Mouse (Mus musculus): ENCODE measurements around the gene Pdia2. TPM values are rescaled to one million over a fixed set of nuclear protein-coding genes. Genes with fewer than 3 reads are reported as not detected.

Pdia2 gene
- 1 to 10 TPM; 1.4 to 2.2 TPM for total RNA-seq (2021)
- long read RNA-seq, experiment 1, partial matches to known transcripts = 0 of 3 reads
- long read RNA-seq, experiment 1, other reads (novel, unspliced or antisense) = 1 of 3 reads
- long read RNA-seq, experiment 2, partial matches to known transcripts = 0 of 1 reads
- long read RNA-seq, experiment 2, other reads (novel, unspliced or antisense) = 0 of 1 reads

GRCm38 (mm10) chr17:26198892-26199291 is at the start of gene Pdia2:
Gene Pdia2, minus strand, starts transcription at chr17:26199087.
- no peak for DNase-seq

DNA sequence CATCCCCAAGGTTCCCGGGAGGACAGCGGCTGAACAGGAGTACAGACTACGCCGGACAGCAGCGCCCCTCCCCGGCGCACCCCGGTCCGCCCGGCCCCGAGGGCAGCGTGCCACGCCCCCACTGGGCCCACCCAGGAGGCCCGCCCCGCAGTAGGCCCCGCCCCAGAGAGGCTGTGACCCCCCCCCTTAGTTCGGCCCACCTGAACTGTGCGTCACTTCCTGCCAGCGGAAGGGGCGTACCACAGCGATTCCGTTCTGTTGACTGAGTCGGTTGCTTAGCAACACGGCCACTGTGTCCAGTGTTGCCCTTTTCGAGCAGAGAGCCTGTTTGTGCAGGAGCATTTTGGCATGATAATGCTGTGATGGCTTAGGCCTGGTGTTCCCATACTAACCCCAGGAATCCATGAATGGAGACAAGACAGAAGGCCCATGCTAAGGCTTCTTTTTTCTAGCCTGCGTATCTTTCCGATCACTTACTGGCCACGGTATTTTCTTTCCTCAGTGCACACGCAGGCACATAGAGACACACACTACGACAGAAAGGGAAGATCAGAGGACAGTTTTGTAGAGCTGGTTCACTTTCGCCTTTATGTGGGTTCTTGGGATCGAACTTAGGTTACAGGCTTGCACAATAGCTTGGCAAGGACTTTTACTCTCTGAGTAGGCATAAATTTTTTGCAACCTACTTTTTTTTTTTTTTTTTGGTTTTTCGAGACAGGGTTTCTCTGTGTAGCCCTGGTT is 45.4 kb upstream of the Pdia2 start, which contains the start of gene Fam234a:
TSS of gene Fam234a (minus strand) at position 142 of the 741 bp plus-strand sequence.
- DNase-seq = peak; percentile 98

DNA sequence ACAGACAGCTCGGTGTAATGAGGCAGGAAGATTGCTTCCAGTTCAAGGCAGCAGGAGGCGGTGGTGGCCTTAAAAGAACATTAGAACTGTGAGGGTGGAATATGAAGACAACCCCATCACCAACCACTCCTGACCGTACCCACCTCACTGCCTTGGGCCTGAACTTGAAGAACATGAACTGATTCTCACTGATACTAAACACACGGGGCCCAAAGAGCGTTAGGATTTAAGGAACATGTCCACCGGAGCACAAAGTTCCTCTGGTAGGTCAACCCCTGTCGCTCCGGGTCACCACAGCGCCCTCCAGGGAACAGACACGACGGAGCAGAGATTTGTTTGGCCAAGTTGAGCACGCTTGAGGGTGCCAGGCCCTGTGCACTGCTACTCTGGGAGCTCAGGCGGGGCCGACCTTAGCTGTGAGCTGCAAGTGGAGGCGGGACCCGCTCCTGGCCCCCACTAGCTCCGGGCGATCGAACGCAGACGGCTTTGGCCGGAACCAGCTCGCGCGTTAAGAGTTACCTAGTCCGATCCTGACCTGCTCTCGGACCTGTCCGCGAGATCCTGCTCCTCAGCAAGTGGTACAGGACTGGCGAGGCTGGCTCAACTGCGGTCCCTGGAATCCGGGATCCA is 44.7 kb upstream of the Pdia2 start:
- peak; percentile 85 for DNase-seq

DNA sequence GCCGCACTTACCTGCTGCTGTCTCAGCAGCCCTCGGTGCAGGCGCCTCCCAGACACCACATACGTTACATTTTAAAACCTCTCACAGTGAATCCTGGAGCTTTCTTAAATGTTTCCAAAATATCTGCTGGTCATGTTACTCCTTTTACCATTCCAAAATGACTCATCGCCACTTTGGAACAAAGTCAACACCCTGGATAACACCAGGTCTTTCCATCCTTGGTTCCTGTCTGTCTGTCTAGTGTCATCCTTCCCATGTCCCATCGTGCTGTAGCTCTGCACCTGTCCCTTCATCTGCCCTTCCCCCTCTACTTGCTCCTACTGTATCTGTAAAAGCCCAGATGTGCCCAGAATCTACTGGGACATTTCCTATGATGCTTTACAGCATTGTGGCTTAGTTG is 42.1 kb upstream of the Pdia2 start:
- no peak for DNase-seq

DNA sequence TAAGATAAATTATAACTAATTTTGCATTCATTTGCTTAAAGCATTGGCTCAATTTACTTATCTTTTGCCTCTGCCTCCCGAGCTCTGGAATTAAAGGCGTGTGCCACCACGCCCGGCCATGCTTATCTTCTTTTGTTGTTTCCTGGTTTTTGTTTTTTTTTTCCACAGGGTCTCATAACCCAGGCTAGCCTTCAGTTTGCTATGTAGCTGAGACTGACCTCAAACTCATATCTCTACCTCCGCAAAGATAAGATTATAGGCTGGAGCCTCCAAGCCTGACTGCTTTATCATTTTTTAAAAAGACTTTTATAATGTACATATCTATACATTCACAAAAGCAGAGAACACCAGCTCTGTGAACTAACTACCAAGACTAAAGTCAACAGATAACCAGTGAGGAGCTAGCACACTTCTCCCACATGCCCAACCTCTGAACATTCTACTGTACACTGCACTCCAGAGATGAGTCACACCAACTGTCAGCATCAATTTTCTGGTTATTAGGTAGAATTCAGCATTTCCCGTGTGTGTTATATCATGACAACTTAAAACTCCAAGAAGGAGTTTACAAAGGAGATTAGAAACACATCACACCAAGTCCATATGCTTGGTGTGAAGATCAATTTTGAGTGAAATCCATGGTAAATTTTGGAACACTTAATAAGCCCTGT is 41.4 kb upstream of the Pdia2 start:
- no peak for DNase-seq

GRCm38 (mm10) chr17:26239551-26239950 is 40.7 kb upstream of the Pdia2 start:
- DNase-seq = no peak

DNA sequence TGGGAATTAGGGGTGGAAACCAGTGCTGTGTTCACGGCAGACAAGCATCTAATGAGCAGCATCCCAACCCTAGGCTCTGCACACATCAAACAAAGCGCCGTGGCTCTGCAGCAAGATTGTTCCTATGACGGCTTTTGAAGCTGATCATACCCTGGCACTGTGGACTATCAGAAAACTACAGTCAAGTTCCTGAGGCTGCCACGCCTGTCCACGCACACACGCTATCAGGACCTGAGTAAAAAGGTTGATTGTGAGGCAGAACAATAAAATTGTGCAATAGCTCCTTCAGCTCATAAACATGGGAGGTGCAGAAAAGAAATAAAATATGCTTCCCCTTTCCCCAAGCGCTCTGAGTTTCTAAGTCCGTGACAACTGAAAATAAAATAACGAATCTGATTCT is 38.8 kb upstream of the Pdia2 start:
- DNase-seq = no peak

GRCm38 (mm10) chr17:26235077-26235815 is 36.4 kb upstream of the Pdia2 start:
- DNase-seq = no peak

DNA sequence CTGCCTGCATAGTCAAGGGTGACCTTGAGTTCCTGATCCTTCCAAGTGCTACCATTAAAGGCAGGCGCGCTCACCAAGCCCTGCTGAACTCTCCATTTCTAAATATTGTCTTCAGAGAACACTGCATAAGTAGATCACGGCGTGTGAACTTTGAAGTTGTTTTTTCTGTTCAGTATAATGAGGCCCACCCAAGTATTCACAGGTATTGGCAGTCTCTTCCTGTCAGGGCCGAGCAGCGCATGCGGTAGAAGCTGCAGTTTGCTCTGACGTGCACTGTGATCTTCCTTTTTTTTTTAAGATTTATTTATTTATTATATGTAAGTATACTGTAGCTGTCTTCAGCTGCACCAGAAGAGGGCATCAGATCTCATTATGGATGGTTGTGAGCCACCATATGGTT is 35.5 kb upstream of the Pdia2 start:
- no peak for DNase-seq

DNA sequence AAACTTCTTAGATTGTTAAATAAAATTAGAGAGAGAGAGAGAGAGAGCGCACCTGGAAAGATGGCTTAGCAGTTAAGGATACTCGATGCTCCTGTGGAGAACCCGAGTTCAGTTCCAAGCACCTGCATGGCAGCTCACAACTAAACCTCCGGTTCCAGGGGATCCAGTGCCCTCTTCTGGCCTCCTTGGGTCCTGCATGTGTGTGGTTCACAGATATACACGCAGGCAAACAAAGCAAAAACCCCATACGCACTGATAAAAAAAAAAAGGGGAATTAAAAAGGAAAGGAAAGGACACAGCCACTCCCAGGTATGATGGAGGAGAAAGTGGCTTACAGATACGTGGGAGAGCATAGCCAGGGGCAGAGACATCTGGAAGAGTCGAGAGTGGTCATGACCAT is 34.0 kb upstream of the Pdia2 start:
- no peak for DNase-seq

DNA sequence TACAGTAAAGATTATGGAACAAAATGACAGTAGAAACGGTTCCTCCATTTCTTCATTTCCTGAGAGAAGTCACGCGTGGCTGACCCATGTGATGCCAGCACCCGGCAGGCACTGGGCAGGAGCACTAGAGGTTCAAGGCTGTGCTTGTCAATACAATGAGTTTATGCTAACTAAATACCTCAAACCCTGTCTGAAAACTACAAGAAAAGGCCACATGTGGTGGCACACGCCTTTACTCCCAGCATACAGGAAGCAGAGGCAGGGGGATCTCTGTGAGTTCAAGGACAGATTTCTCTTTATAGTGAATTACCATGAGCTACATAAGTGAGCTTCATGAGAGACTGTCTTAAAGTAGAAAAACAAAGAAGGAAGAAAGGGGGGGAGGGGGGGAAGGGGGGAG is 32.3 kb upstream of the Pdia2 start:
- DNase-seq = no peak

DNA sequence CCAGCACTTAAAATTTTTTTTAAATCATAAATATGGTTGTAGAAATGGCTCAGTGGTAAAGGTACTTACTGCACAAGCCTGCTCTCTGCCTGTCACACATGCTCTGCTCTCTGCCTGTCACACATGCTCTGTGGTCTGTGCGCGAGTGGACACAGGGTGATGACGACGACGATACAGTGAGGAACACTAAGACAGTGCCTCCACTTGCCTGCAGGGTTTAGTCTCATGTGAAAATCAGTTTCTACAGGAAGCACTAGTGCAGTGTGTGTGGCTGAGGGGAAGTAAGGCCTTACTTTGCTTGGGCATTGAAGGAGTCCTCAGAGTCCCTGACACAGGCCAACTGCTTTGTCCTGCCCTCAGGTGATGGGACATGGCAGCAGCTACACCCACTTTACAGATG is 30.9 kb upstream of the Pdia2 start:
- no peak for DNase-seq

DNA sequence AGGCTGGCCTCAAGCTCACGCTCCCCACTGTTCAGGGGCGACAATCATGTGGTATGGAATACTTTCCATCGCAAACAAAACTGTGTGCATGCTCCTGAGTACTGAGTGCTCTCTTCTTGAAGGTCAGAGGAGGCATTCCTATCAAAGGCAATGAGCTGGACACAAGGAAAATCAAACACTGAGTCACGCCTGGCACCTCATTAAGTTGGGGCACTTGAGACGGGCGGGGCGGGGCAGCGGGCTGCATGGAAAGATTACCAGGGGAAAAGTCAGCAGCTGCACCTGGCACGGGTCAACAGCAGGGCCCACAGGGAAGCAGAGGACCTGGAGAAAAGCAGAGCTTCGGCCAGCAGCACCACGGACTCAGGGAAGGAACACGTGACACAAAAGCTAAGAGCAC is 26.3 kb upstream of the Pdia2 start:
- DNase-seq = peak; percentile 42

GRCm38 (mm10) chr17:26221508-26221907 is 22.6 kb upstream of the Pdia2 start:
- no peak for DNase-seq

DNA sequence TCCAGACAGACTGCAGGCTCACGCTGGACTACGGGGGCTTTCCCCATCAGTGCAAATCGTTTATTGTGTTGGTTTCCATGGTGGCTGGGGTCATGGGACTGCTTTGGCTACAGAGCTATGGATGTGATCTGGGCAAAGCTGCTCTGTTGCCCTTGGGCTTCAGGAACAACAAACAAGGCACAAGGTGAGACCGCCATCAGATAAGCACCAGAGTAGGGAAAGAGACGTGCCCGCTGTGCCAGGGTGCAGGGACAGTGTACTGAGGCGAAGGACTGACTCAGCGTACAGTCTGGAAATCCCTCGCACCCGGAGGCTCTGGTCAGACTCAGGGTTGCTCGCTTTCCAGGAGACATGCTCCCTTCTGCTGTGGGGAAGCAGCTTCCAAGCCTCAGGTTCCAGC is 13.8 kb upstream of the Pdia2 start:
- no peak for DNase-seq

DNA sequence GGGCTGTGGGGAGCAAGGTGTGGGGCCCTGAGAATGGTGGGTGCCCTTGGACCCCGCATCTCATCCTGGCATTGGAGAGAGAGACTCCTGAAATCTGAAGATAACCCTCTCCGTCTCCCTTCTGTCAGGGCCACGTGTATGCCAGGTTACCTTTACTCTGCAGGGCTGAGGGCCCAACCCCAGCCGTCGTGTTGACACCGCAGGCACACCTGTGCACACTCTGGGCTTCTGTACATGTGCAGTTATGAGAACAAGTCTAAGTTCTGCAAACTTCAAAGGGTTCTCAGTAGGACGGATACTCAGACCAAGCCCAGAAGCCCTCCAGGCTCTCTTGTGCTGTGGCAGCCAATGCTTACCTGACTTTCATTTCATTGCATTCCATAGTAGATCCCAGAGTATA is 13.4 kb upstream of the Pdia2 start:
- DNase-seq = no peak

DNA sequence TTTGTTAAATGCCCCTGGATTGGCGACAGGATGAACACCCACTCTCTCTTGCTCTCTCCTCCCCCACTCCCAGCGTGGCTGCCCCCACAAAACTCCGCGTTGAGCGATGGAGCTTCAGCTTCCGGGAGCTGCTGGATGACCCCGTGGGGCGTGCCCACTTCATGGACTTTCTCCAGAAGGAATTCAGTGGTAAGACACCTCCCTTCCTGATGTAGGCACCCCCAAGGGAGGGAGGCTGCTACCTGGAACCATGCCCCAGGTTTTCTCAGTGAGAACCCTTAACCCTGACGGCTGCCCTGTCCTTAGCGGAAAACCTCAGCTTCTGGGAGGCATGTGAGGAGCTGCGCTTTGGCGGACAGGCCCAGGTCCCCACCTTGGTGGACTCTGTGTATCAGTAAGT is 8.8 kb upstream of the Pdia2 start, which contains the start of gene Arhgdig:
TSS of gene Arhgdig (minus strand) at position 101 of the 400 bp plus-strand sequence.
- DNase-seq = no peak

DNA sequence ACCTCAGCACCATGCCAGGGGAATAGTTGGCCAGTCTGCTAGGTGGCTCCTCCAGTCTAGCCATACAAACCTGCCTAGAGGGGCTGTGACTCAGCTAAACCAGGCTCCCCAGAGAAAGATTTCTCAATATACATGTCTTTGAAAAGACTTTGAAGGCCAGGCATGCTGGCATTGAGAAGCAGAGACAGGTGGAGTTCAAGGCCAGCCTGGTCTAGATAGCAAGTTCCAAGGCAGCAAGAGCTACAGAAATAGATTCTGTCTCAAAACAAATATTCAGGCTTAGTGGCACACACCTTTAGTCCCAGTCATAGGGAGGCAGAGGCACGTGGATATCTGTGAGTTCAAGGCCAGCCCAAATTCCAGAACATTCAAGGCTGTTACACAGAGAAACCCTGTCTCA is 7.5 kb upstream of the Pdia2 start:
- DNase-seq = peak; percentile 48

DNA sequence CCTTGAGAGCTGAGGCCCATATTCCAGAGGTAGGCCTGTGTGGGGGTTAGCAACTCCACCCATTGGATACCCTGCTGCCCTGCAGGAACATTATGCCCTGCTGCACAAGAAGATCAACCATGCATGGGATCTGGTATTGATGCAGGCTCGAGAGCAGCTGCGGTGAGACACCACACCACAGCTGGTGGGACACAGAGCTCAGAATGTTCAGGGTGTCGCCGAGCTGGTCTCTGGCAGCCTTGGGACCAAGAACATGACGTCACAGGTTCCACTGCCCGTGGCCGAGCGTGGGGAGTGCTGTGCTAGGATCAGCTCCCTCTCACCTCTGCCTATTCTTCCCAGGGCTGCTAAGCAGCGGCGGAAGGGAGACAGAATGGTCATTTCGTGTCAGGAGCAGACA is 5.9 kb upstream of the Pdia2 start:
- DNase-seq = no peak

- DNase-seq = peak; percentile 63
These were observed 4.5 kb upstream of the Pdia2 start for GRCm38 (mm10) chr17:26203321-26203811.

GRCm38 (mm10) chr17:26202737-26203136 is 3.9 kb upstream of the Pdia2 start, which contains the start of gene Rgs11:
Gene Rgs11, plus strand, starts transcription at chr17:26202951.
- DNase-seq = peak; percentile 75

- peak; percentile 78 for DNase-seq
These were observed 3.1 kb upstream of the Pdia2 start for GRCm38 (mm10) chr17:26201998-26202397.

All from adrenal gland, postnatal 10 days (tissue).